Mouse (Mus musculus): ENCODE data around the gene Ecm2.

DNA sequence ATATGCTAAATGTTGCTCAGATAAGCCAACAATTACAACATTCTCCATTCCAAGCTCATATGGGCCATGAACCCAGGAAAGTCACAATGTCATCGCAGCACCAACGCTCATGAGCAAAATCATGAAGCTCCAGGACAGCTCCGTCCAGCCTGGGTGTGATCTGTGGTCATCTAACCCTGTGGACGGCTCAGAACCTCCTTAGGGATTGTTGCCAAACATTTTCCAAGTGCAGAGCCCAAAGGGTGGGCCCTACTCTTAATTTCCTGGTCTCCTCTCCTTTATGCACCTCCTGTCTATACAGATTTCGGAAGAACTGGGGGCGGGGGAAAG lies 32.0 kb upstream of the Ecm2 start:
- TF ChIP-seq USF1 (IDR thresholded peaks at IDR 0.05; ENCODE audit: low read depth): no peak
- no peak for TF ChIP-seq CTCF (IDR thresholded peaks at IDR 0.05; ENCODE audit: control insufficient read depth, insufficient read depth, insufficient read length)
- TF ChIP-seq MAX (IDR thresholded peaks at IDR 0.05): no peak
- TF ChIP-seq MYOG (IDR thresholded peaks at IDR 0.05; ENCODE audit: control insufficient read depth, extremely low read depth, insufficient read length): no peak
